Mouse (Mus musculus): Measurements from ENCODE around the gene Appl1.
A peak's percentile ranks its signal among the peaks of the same experiment; 100 is the strongest.
"Not testable (repeated sequence)": the region's sequence is repeated elsewhere in the genome, so short reads cannot be mapped to it uniquely, and the experiment has no call there.

Gene Appl1

GRCm38 (mm10) chr14:26969164-26969563 lies 1.9 kb downstream of the Appl1 start:
- DNase-seq (ENCODE audit: low spot score) = no peak

GRCm38 (mm10) chr14:26960518-26960917 lies 10.5 kb downstream of the Appl1 start:
- DNase-seq (ENCODE audit: low spot score) = no peak

GRCm38 (mm10) chr14:26956139-26956538 lies 14.9 kb downstream of the Appl1 start:
- DNase-seq (ENCODE audit: low spot score) = not testable (repeated sequence)

GRCm38 (mm10) chr14:26935558-26935957 lies 35.5 kb downstream of the Appl1 start:
- no peak for DNase-seq (ENCODE audit: low spot score)

- no peak for DNase-seq (ENCODE audit: low spot score)
Measured at GRCm38 (mm10) chr14:26934891-26935290, 36.1 kb downstream of the Appl1 start.

GRCm38 (mm10) chr14:26923702-26924421 lies 47.2 kb downstream of the Appl1 start:
- DNase-seq (ENCODE audit: low spot score) = no peak

GRCm38 (mm10) chr14:26919310-26919709 lies 51.7 kb downstream of the Appl1 start:
- DNase-seq (ENCODE audit: low spot score) = no peak

- DNase-seq (ENCODE audit: low spot score) = peak; percentile 37
Measured at GRCm38 (mm10) chr14:26913681-26914268, 57.3 kb downstream of the Appl1 start.

- no peak for DNase-seq (ENCODE audit: low spot score)
Measured at GRCm38 (mm10) chr14:26911826-26912225, 59.2 kb downstream of the Appl1 start.

GRCm38 (mm10) chr14:26911201-26911600 lies 59.8 kb downstream of the Appl1 start:
- no peak for DNase-seq (ENCODE audit: low spot score)

GRCm38 (mm10) chr14:26910461-26910860 lies 60.6 kb downstream of the Appl1 start:
- not testable (repeated sequence) for DNase-seq (ENCODE audit: low spot score)

- no peak for DNase-seq (ENCODE audit: low spot score)
Measured at GRCm38 (mm10) chr14:26907401-26907800, 63.6 kb downstream of the Appl1 start.

- DNase-seq (ENCODE audit: low spot score) = no peak
Measured at GRCm38 (mm10) chr14:26900893-26901292, 70.1 kb downstream of the Appl1 start.

GRCm38 (mm10) chr14:26899490-26899889 lies 71.5 kb downstream of the Appl1 start:
- no peak for DNase-seq (ENCODE audit: low spot score)

GRCm38 (mm10) chr14:26894392-26894791 lies 76.6 kb downstream of the Appl1 start, which contains the start of gene Asb14:
Asb14 (plus strand) TSS chr14:26894557.
- no peak for DNase-seq (ENCODE audit: low spot score)

- DNase-seq (ENCODE audit: low spot score) = no peak
Measured at GRCm38 (mm10) chr14:26890777-26891176, 80.3 kb downstream of the Appl1 start.

- no peak for DNase-seq (ENCODE audit: low spot score)
Measured at GRCm38 (mm10) chr14:26887244-26887643, 83.8 kb downstream of the Appl1 start.

GRCm38 (mm10) chr14:26881700-26882099 lies 89.3 kb downstream of the Appl1 start:
- DNase-seq (ENCODE audit: low spot score) = no peak

GRCm38 (mm10) chr14:26879976-26880375 lies 91.1 kb downstream of the Appl1 start:
- DNase-seq (ENCODE audit: low spot score) = no peak

- DNase-seq (ENCODE audit: low spot score) = no peak
Measured at GRCm38 (mm10) chr14:26878756-26879155, 92.3 kb downstream of the Appl1 start.

Data from layer of hippocampus, adult 11-12 months (tissue).